Mouse (Mus musculus) ES-E14 (cell line): ENCODE measurements around the gene Hist1h4i. TPM values are rescaled to one million over a fixed set of nuclear protein-coding genes. Genes with fewer than 3 reads are reported as not detected.

Experiments used
- DNase-seq: peaks from one replicate; pipeline ENCODE4 v3.0.0-alpha.2; 2013; ENCODE audit warnings: low read depth, low spot score
- H3K27ac ChIP-seq: 2 replicates; pipeline ENCODE4 v1.5.1; 2012; ENCODE audit warnings: low read depth, mild to moderate bottlenecking, low read length, moderate library complexity, mixed read lengths; ENCODE audit not compliant: poor library complexity, insufficient read depth, severe bottlenecking
- H3K36me3 ChIP-seq: 2 replicates; pipeline ENCODE4 v1.6.1; 2012; ENCODE audit warnings: mild to moderate bottlenecking, low read length, moderate library complexity, mixed read lengths; ENCODE audit not compliant: control insufficient read depth, poor library complexity, insufficient read depth, severe bottlenecking
- H3K4me1 ChIP-seq, 2 experiments: fragments of 150-350 bp in 1 of 2; sonication (generic) in 1 of 2; 2 replicates each; pipeline ENCODE4 v1.6.1; 2012; ENCODE audit warnings: low read length in 2 of 2, mild to moderate bottlenecking in 1 of 2, mixed read lengths in 1 of 2; ENCODE audit not compliant: control insufficient read depth in 2 of 2, insufficient read depth in 2 of 2, poor library complexity in 1 of 2
- H3K4me3 ChIP-seq, 2 experiments: fragments of 150-350 bp in 1 of 2; sonication (generic) in 1 of 2; 2 replicates each; pipeline ENCODE4 v1.5.1; 2012; ENCODE audit warnings: low read length in 2 of 2, low read depth in 1 of 2, mild to moderate bottlenecking in 1 of 2, mixed read lengths in 1 of 2; ENCODE audit not compliant: insufficient read depth in 1 of 2, poor library complexity in 1 of 2, severe bottlenecking in 1 of 2
- H3K9ac ChIP-seq: 2 replicates; pipeline ENCODE4 v1.6.1; 2012; ENCODE audit warnings: low read depth, mild to moderate bottlenecking, low read length, mixed read lengths; ENCODE audit not compliant: poor library complexity, insufficient read depth, severe bottlenecking
- H3K9me3 ChIP-seq: fragments of 150-350 bp; sonication (generic); 2 replicates; pipeline ENCODE4 v1.6.1; 2012; ENCODE audit warnings: low read depth, mild to moderate bottlenecking, low read length; ENCODE audit not compliant: control insufficient read depth, insufficient read depth
- CHD2 ChIP-seq: IDR thresholded peaks from 2 replicates; pipeline ENCODE4 v1.6.1; 2014; ENCODE audit warnings: mild to moderate bottlenecking, low read depth, low read length, inconsistent platforms
- HCFC1 ChIP-seq: IDR thresholded peaks from 2 replicates; pipeline ENCODE4 v1.6.1; 2012; ENCODE audit warnings: low read length, inconsistent platforms, borderline replicate concordance; ENCODE audit not compliant: insufficient read depth
- MAFK ChIP-seq: IDR thresholded peaks from 2 replicates; pipeline ENCODE4 v1.6.1; 2014; ENCODE audit warnings: mild to moderate bottlenecking, low read depth, low read length, inconsistent platforms; ENCODE audit not compliant: insufficient read depth
- ZC3H11A ChIP-seq: IDR thresholded peaks from 2 replicates; pipeline ENCODE4 v1.6.1; 2012; ENCODE audit warnings: low read depth, mild to moderate bottlenecking, inconsistent platforms, low read length, borderline replicate concordance
- ZNF384 ChIP-seq: IDR thresholded peaks from 2 replicates; pipeline ENCODE4 v1.6.1; 2012; ENCODE audit warnings: low read depth, low read length, inconsistent platforms
- in situ Hi-C, 2 experiments: fragments of 600-800 bp; cut with MboI; formaldehyde crosslinking; loops; one replicate each; pipeline ENCODE4 v1.15.1; 2025; ENCODE audit warnings: low sequenced_read_pairs in 2 of 2, inconsistent platforms in 1 of 2; ENCODE audit not compliant: unreplicated experiment in 2 of 2
- total RNA-seq: library from RNA; depleted of rRNA; stranded (reverse); fragments of 300-350 nt; gene quantifications from 2 replicates; pipeline ENCODE4 v1.2.3, GENCODE M21; 2012

The Hist1h4i gene
- total RNA-seq, 1 experiment = 814 TPM

GRCm38 (mm10) chr13:22014411-22014845, 26.7 kb downstream of the Hist1h4i start:
- H3K9me3 ChIP-seq = no peaks in the 10 kb centered on the region
- in situ Hi-C loops = loop anchor here in 1 of 2 experiments (25.0 kb wide), 1 partner anchor 752 kb away; no protein-coding TSS in a partner anchor
- no peak overlapping the region for H3K27ac ChIP-seq
- no peak for TF ChIP-seq MAFK
- no peak for TF ChIP-seq CHD2
- TF ChIP-seq ZC3H11A = no peak
- TF ChIP-seq HCFC1 = no peak
- no peak for TF ChIP-seq ZNF384
- H3K9ac ChIP-seq = no peak overlapping the region
- DNase-seq = no peak
- no peaks in the 10 kb centered on the region for H3K36me3 ChIP-seq
- H3K4me3 ChIP-seq = no peak overlapping the region
- H3K4me1 ChIP-seq = peaks cover 0 to 4% of the 10 kb centered on the region in 2 experiments; a peak in 1 of 4 replicates

- H3K4me1 ChIP-seq = peaks cover 0 to 4% of the 10 kb centered on the region in 2 experiments; a peak in 1 of 4 replicates
- no peaks in the 10 kb centered on the region for H3K9me3 ChIP-seq
- no peaks in the 10 kb centered on the region for H3K36me3 ChIP-seq
- in situ Hi-C loops = loop anchor here in 1 of 2 experiments (25.0 kb wide), 1 partner anchor 751 kb away; no protein-coding TSS in a partner anchor
- H3K27ac ChIP-seq = no peak overlapping the region
- DNase-seq = no peak
- H3K9ac ChIP-seq = no peak overlapping the region
- no peak for TF ChIP-seq ZC3H11A
- no peak for TF ChIP-seq CHD2
- TF ChIP-seq HCFC1 = no peak
- no peak for TF ChIP-seq MAFK
- TF ChIP-seq ZNF384 = no peak
- no peak overlapping the region for H3K4me3 ChIP-seq
Observed at GRCm38 (mm10) chr13:22013716-22014115, 27.4 kb downstream of the Hist1h4i start.

GRCm38 (mm10) chr13:22009642-22010041, 31.5 kb downstream of the Hist1h4i start, which contains the start of gene Prss16:
TSS of gene Prss16 (minus strand) at chr13:22009742.
- Histone ChIP-seq H3K9me3 (no peaks in the 10 kb centered on the region), H3K4me3 (no peak within 1 kb of the TSS), H3K9ac (no peak within 1 kb of the TSS), H3K27ac (no peak within 1 kb of the TSS), H3K4me1 (peaks cover 0 to 4% of the 10 kb centered on the region in 2 experiments; a peak in 1 of 4 replicates), H3K36me3 (no peaks in the 10 kb centered on the region)
- in situ Hi-C loops = loop anchor here in 1 of 2 experiments (5.0 to 25.0 kb wide), 2 partner anchors 37 to 747 kb away; no protein-coding TSS in a partner anchor
- DNase-seq = no peak
- TF ChIP-seq MAFK (no peak), CHD2 (no peak), HCFC1 (no peak)

- H3K9ac ChIP-seq = no peak overlapping the region
- H3K4me1 ChIP-seq = no peaks in the 10 kb centered on the region
- in situ Hi-C loops = loop anchor here in 1 of 2 experiments (5.0 to 25.0 kb wide), 2 partner anchors 36 to 746 kb away; no protein-coding TSS in a partner anchor
- H3K36me3 ChIP-seq = no peaks in the 10 kb centered on the region
- TF ChIP-seq CHD2 = no peak
- TF ChIP-seq ZC3H11A = no peak
- TF ChIP-seq ZNF384 = no peak
- no peak for TF ChIP-seq MAFK
- no peak for TF ChIP-seq HCFC1
- no peaks in the 10 kb centered on the region for H3K9me3 ChIP-seq
- no peak overlapping the region for H3K4me3 ChIP-seq
- DNase-seq = no peak
- H3K27ac ChIP-seq = no peak overlapping the region
Observed at GRCm38 (mm10) chr13:22008707-22009106, 32.5 kb downstream of the Hist1h4i start.

GRCm38 (mm10) chr13:22007872-22008271, 33.3 kb downstream of the Hist1h4i start:
- Histone ChIP-seq H3K36me3 (no peaks in the 10 kb centered on the region), H3K4me3 (no peak overlapping the region), H3K9me3 (no peaks in the 10 kb centered on the region), H3K4me1 (no peaks in the 10 kb centered on the region), H3K9ac (no peak overlapping the region), H3K27ac (no peak overlapping the region)
- no peak for DNase-seq
- TF ChIP-seq ZC3H11A = no peak
- no peak for TF ChIP-seq HCFC1
- no peak for TF ChIP-seq MAFK
- TF ChIP-seq ZNF384 = no peak
- TF ChIP-seq CHD2 = no peak
- in situ Hi-C loops = loop anchor here in 1 of 2 experiments (5.0 to 25.0 kb wide), 2 partner anchors 36 to 746 kb away; no protein-coding TSS in a partner anchor
